Mouse (Mus musculus): ENCODE measurements around the gene Gm1979. TPM values are rescaled to one million over a fixed set of nuclear protein-coding genes. Genes with fewer than 3 reads are reported as not detected.
"Not testable (repeated sequence)": the region's sequence is repeated elsewhere in the genome, so short reads cannot be mapped to it uniquely, and the experiment has no call there.

Gm1979 gene
- polyA plus RNA-seq, 1 experiment from 2014 or later, result not detected

GRCm38 (mm10) chr5:25954317-25954716, 50.3 kb downstream of the Gm1979 start, which contains the start of gene Gm21671:
Gm21671 (minus strand) TSS chr5:25954417.
- not testable (repeated sequence) for H3K4me1 ChIP-seq (replicated peaks; ENCODE audit: control insufficient read depth, insufficient read depth); H3K4me3 ChIP-seq (ENCODE audit: low read depth, low read length); H3K9ac ChIP-seq (ENCODE audit: low read length); DNase-seq (ENCODE audit: low spot score); H3K9me3 ChIP-seq (ENCODE audit: control insufficient read depth, low read length); H3K27ac ChIP-seq (replicated peaks); H3K36me3 ChIP-seq (ENCODE audit: control insufficient read depth, insufficient read depth, low read length); H3K27me3 ChIP-seq (ENCODE audit: control insufficient read depth, insufficient read depth, low read length); ATAC-seq (ENCODE audit: low FRiP score, low TSS enrichment); H3K4me2 ChIP-seq (replicated peaks; ENCODE audit: low read depth)
- 61% methylated on average over 2 of the region's 2 CpGs for WGBS

Other genes with a start within 250 kb of the Gm1979 start
- gene Actr3b, start 244.8 kb downstream of the Gm1979 start, polyA plus RNA-seq (2015; fragmentation: Nextera tagmentation; extraction: Ambion mirVana), result 4.8 and 6.3 TPM in 2 replicates
- gene Gm21663, start 62.4 kb downstream of the Gm1979 start, polyA plus RNA-seq (2015; fragmentation: Nextera tagmentation; extraction: Ambion mirVana), result 0.05 and 0.06 TPM in 2 replicates
- gene Gm21671, start 50.4 kb downstream of the Gm1979 start, polyA plus RNA-seq (2015; fragmentation: Nextera tagmentation; extraction: Ambion mirVana), result not detected in 2 replicates
- gene Gm21680, start 32.1 kb downstream of the Gm1979 start, polyA plus RNA-seq (2015; fragmentation: Nextera tagmentation; extraction: Ambion mirVana), result 0.04 TPM in 1 of 2 replicates, not detected in the other
- gene Gm21698, start 16.1 kb downstream of the Gm1979 start, polyA plus RNA-seq (2015; fragmentation: Nextera tagmentation; extraction: Ambion mirVana), result not detected in 2 replicates
- not detected in 2 replicates for gene Gm5862, start 18.1 kb upstream of the Gm1979 start, polyA plus RNA-seq (2015; fragmentation: Nextera tagmentation; extraction: Ambion mirVana)
- gene Speer4a, start 34.8 kb upstream of the Gm1979 start, polyA plus RNA-seq (2015; fragmentation: Nextera tagmentation; extraction: Ambion mirVana), result 0.04 and 0.05 TPM in 2 replicates
- gene Gm7347, start 53.8 kb upstream of the Gm1979 start, polyA plus RNA-seq (2015; fragmentation: Nextera tagmentation; extraction: Ambion mirVana), result not detected in 2 replicates
- not detected in 2 replicates for gene Gm10471, start 84.5 kb upstream of the Gm1979 start, polyA plus RNA-seq (2015; fragmentation: Nextera tagmentation; extraction: Ambion mirVana)
- not detected in 2 replicates for gene 5031410I06Rik, start 100.6 kb upstream of the Gm1979 start, polyA plus RNA-seq (2015; fragmentation: Nextera tagmentation; extraction: Ambion mirVana)
- 0.02 and 0.06 TPM in 2 replicates for gene Gm10220, start 116.6 kb upstream of the Gm1979 start, polyA plus RNA-seq (2015; fragmentation: Nextera tagmentation; extraction: Ambion mirVana)

Measured in stomach, postnatal 0 days (tissue).